Mouse (Mus musculus): ENCODE data around the gene Szrd1.
A peak's percentile ranks its signal among the peaks of the same experiment; 100 is the strongest.
"Not testable (repeated sequence)": the region's sequence is repeated elsewhere in the genome, so short reads cannot be mapped to it uniquely, and the experiment has no call there.

Szrd1 gene

GRCm38 (mm10) chr4:141147112-141148008 is 7.8 kb upstream of the Szrd1 start, which contains the start of gene Fbxo42:
Fbxo42 (plus strand) TSS chr4:141147913.
- peak; percentile 95 for DNase-seq (ENCODE audit: low spot score)

- DNase-seq (ENCODE audit: low spot score) = no peak
Measured at GRCm38 (mm10) chr4:141146491-141147033, 7.0 kb upstream of the Szrd1 start.

- DNase-seq (ENCODE audit: low spot score) = not testable (repeated sequence)
Measured at GRCm38 (mm10) chr4:141145124-141145523, 5.5 kb upstream of the Szrd1 start.

GRCm38 (mm10) chr4:141142285-141142811 is 2.8 kb upstream of the Szrd1 start:
- peak; percentile 70 for DNase-seq (ENCODE audit: low spot score)

GRCm38 (mm10) chr4:141140967-141141366 is 1.4 kb upstream of the Szrd1 start:
- no peak for DNase-seq (ENCODE audit: low spot score)

- DNase-seq (ENCODE audit: low spot score) = not testable (repeated sequence)
Measured at GRCm38 (mm10) chr4:141140354-141140753, 779 bp upstream of the Szrd1 start.

- DNase-seq (ENCODE audit: low spot score) = no peak
Measured at GRCm38 (mm10) chr4:141138425-141139115, 1.0 kb downstream of the Szrd1 start.

GRCm38 (mm10) chr4:141137740-141138139 is 1.8 kb downstream of the Szrd1 start:
- DNase-seq (ENCODE audit: low spot score) = not testable (repeated sequence)

- no peak for DNase-seq (ENCODE audit: low spot score)
Measured at GRCm38 (mm10) chr4:141136126-141136525, 3.4 kb downstream of the Szrd1 start.

- DNase-seq (ENCODE audit: low spot score) = no peak
Measured at GRCm38 (mm10) chr4:141134751-141135530, 4.6 kb downstream of the Szrd1 start.

- no peak for DNase-seq (ENCODE audit: low spot score)
Measured at GRCm38 (mm10) chr4:141134031-141134441, 5.5 kb downstream of the Szrd1 start.

GRCm38 (mm10) chr4:141133227-141133626 is 6.3 kb downstream of the Szrd1 start:
- no peak for DNase-seq (ENCODE audit: low spot score)

GRCm38 (mm10) chr4:141132191-141132590 is 7.4 kb downstream of the Szrd1 start:
- no peak for DNase-seq (ENCODE audit: low spot score)

- DNase-seq (ENCODE audit: low spot score) = no peak
Measured at GRCm38 (mm10) chr4:141131531-141132061, 8.0 kb downstream of the Szrd1 start.

GRCm38 (mm10) chr4:141130704-141131342 is 8.8 kb downstream of the Szrd1 start:
- DNase-seq (ENCODE audit: low spot score) = no peak

- DNase-seq (ENCODE audit: low spot score) = no peak
Measured at GRCm38 (mm10) chr4:141129190-141129710, 10.3 kb downstream of the Szrd1 start.

- no peak for DNase-seq (ENCODE audit: low spot score)
Measured at GRCm38 (mm10) chr4:141123065-141123464, 16.5 kb downstream of the Szrd1 start.

GRCm38 (mm10) chr4:141122663-141123062 is 16.9 kb downstream of the Szrd1 start:
- no peak for DNase-seq (ENCODE audit: low spot score)

- DNase-seq (ENCODE audit: low spot score) = no peak
Measured at GRCm38 (mm10) chr4:141120700-141121099, 18.9 kb downstream of the Szrd1 start.

GRCm38 (mm10) chr4:141118691-141119090 is 20.9 kb downstream of the Szrd1 start:
- no peak for DNase-seq (ENCODE audit: low spot score)

- DNase-seq (ENCODE audit: low spot score) = no peak
Measured at GRCm38 (mm10) chr4:141115398-141115797, 24.2 kb downstream of the Szrd1 start.

Data from spleen, adult 12 weeks (tissue).